Mouse (Mus musculus): ENCODE measurements around the gene Nphs1.
"Not testable (repeated sequence)": the region's sequence is repeated elsewhere in the genome, so short reads cannot be mapped to it uniquely, and the experiment has no call there.

The Nphs1 gene

DNA sequence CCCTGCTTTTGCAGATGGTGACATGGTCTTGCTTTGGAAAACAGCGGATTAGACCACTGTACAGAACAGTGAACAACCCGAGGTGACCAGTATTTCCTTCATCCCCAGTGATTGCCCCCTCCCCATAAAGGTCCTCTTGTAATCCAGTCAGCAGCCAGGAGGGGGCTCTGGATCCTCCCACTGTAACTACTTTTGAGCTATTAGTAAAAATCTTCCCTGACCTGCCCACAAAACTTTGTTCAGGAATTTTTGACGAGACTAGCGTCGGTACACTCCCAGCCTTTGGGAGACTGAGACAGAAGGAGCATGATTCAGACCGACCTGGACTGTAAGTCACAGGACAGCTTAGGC lies 32.8 kb downstream of the Nphs1 start:
- in situ Hi-C loops (cut with MboI, MseI): loop anchor here (5.0 kb wide), 1 partner anchor 126 kb away; no protein-coding TSS in a partner anchor

DNA sequence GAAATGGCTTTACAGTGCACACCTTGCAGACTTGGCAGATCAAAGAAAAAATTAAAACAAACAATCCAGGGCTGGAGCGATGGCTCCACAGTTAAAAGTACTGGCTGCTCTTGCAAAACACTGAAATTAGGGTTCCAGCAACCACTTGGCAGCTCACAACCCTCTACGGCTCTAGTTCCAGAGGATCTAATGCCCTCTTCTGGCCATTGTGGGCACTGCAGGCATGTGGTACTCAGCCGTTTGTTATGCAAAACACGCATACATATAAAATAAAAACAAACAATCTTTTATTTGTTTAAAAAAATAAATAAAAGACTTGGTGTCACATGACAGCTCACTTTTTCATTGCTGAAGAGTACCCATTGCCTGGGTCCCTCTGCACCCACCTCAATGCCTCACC lies 34.6 kb downstream of the Nphs1 start:
- in situ Hi-C loops (cut with MboI, MseI): loop anchor here (5.0 kb wide), 1 partner anchor 125 kb away; no protein-coding TSS in a partner anchor

- in situ Hi-C loops (cut with MboI, MseI): loop anchor here (5.0 kb wide), 1 partner anchor 124 kb away; no protein-coding TSS in a partner anchor
These were observed 35.4 kb downstream of the Nphs1 start, which contains the start of gene Prodh2 for GRCm38 (mm10) chr7:30493401-30493931. Prodh2 (plus strand) TSS chr7:30493622.

GRCm38 (mm10) chr7:30495506-30496042 lies 37.5 kb downstream of the Nphs1 start:
- in situ Hi-C loops (cut with MboI, MseI): not testable (repeated sequence)

DNA sequence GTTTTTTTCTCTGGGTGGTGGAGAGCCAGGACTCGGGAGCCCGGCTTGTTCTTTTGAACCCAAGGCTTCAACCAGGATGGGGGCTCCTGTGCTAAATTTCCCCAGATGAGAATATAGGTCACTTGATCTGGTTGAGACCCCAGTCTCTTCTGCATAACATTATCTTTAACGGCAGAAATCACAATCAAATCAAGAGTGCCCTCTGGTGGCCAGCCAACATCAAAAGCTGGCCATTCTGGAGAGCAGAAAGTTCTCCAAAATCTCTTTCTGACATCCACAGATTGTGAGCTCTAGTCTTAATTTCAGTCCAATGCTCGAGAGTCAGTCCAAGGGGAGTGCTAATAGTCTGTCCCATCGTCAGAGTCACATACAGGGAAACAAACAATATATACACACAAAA lies 43.0 kb downstream of the Nphs1 start:
- in situ Hi-C loops (cut with MboI, MseI): not testable (repeated sequence)

GRCm38 (mm10) chr7:30508061-30508460 lies 49.9 kb downstream of the Nphs1 start:
- in situ Hi-C loops (cut with MboI, MseI): no loop called here

- in situ Hi-C loops (cut with MboI, MseI): no loop called here
These were observed 57.1 kb downstream of the Nphs1 start for GRCm38 (mm10) chr7:30515003-30515760.

GRCm38 (mm10) chr7:30518325-30518724 lies 60.2 kb downstream of the Nphs1 start:
- in situ Hi-C loops (cut with MboI, MseI): no loop called here

DNA sequence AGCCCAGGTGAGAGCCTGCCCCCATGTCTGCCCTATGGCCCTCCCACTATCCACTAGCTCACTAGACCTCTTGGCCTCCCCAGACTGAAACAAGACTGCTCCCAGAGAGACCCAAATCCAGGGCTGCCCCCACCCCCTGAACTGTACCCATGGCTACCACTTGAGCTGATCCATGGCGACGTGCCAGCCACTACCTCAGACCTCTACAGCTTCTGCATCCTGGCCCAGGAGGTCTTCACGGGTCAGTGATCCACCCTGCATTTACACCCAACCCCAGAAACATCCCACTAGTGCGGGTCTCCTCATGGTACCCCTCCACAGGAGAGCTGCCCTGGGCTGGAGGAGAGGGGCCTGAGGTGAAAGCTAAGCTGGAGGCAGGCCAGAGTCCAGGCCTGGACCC lies 62.3 kb downstream of the Nphs1 start:
- in situ Hi-C loops (cut with MboI, MseI): no loop called here

- in situ Hi-C loops (cut with MboI, MseI): no loop called here
These were observed 62.7 kb downstream of the Nphs1 start for GRCm38 (mm10) chr7:30520856-30521255.

DNA sequence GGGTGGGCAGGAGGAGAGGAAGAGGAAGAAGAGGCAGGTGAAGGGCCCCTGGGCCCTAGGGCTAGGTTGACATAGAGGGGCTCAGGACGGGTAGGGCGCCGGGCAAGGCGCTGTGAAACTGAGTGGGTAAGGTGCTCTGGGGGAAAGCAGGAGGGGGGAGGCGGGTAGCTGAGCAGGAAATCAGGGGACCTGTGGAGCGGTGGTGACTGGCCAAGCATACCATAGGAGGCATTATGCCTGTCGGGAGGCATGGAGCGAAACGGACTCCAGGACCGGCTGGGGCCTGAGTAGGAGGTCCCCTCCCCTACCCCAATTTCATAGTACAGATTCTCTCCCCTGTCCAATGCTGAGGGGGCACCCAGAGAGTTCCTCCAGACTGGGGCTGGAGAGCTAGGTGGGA lies 64.8 kb downstream of the Nphs1 start:
- in situ Hi-C loops (cut with MboI, MseI): no loop called here

DNA sequence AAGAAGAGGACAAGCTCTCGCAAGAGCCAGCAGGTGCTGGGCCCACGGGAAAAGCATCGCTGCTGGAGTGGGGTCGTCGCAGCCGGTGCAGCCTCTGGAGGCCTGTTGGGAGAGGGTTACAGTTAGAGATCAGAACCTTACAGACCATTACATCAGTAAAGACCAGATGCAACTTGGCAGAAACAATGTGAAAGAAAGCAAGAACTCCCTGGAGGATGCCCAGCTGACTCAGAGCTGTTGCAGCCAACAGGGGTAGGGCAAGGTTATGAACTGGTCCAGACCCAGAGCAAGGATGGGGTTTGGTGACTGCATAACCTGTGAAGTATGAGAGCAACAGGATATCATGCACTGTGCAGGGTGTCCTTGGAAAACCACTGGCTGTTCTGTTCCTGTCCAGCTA lies 66.4 kb downstream of the Nphs1 start:
- in situ Hi-C loops (cut with MboI, MseI): no loop called here

DNA sequence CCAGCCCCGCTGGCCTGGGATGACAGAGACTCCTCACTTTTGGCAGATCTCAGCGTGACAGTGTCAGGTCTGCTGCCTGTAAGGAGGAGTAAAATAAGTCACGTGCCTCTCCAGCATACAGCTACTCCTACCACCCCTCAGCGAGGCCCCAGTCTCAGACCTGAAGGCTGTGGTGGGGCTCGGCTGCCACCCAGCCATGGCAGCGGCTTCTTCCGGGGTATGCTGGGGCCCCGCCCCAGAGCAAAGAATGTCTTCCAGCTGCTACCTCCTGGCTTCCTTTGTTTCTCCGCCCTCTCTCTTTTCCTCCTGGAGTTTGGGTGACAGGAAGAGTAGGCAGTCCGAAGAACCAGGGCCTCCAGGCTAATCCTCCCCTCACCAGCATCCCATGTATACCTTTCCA lies 67.8 kb downstream of the Nphs1 start:
- in situ Hi-C loops (cut with MboI, MseI): no loop called here

- in situ Hi-C loops (cut with MboI, MseI): no loop called here
These were observed 68.3 kb downstream of the Nphs1 start for GRCm38 (mm10) chr7:30526399-30526798.

DNA sequence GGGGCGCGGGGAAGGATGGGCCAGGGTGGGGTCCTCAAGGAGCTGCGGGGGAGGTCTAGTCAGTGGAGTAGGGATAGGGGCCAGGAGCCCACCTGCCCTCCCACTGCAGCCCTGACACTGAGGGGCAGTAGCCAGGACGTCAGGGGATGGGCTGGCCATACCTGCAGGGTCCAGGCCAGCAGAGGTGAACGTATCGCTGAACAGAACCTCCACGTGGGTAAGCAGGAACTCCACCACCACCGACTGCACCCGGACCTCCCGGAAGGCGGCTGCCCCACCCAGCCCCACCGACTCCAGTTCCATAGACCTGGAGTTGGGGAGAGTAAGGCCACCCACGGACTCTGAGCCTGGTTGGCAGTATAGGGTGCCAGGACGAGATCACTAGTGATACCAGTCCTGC lies 68.9 kb downstream of the Nphs1 start:
- in situ Hi-C loops (cut with MboI, MseI): no loop called here

DNA sequence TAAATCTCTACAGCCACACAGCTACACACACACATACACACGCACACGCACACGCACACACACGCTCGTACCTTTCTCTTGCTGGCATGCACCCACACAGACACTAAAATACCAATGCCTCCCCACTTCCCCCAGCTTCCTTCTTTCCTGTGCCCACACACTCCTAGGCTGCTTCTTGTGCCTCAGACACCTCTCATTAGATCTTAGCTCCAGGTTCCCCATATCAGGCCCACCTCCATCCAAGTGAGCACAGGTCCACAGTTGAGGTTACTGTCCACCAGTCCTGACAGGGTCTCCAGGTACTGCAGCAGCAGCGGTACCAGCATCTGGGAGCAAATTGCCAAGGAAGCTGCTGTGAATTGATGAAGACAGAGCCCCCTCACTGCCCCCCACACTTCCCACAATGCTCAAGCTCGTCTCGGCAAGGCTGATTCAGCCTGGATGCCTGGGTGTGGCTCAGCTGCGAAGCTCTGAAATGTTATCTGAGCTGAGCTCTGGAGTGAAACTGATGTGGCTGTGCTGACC lies 73.2 kb downstream of the Nphs1 start:
- in situ Hi-C loops (cut with MboI, MseI): no loop called here

DNA sequence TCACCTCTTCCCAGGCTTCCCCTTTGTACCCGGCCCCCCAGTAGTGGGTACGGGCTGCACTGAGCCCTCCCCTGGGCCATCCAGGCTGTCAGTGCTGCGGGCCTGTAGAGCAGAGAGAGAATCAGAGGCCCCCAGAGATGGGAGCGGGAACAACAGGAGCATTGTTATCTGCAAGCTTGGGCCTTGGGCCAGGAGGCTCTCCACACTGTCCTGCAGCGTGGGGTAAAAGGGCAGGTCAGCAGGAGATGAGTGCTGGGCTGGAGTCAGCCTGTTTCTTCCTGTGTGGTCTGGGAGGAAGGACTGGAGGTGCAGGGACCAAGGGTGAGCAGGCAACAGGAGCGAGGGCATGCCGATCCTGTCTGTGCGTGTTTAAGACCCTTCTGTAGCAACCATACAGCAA lies 74.8 kb downstream of the Nphs1 start:
- in situ Hi-C loops (cut with MboI, MseI): no loop called here

DNA sequence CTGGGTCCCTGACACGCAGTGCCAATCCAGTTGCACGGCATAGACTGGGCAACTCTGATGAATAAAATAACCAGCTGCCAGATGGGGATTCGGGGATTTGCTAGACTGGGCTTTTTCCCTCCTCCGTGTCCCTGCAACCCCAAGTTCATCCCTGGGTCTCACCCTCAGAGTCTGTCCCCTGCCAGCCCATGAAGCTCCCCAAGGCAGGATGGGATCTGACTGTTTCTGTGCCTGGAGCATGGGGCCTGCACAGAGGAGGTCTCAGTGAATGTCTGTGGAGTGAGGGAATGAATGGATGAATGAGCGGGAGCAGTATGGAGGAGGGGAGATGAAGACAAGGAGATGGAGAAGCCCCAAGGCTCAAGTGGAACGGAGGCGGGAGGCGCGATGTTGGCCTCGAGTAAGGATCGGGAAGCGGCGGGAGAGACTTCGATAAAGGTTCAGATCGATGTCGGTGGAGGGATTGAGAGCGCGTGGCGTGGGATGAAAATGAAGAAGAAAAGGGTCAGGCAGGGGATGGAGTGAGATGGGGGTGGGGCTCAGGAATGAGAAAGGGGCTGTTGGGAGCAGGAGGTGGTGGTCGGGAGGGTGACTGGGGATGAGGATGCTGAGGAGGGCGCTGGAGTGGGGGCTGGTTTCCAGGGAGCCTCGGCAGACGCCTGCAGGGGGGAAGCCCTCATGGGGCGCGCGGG lies 76.0 kb downstream of the Nphs1 start:
- in situ Hi-C loops (cut with MboI, MseI): no loop called here

GRCm38 (mm10) chr7:30534633-30535577 lies 76.8 kb downstream of the Nphs1 start, which contains the start of gene Arhgap33:
Arhgap33 (minus strand) TSS chr7:30535060.
- in situ Hi-C loops (cut with MboI, MseI): no loop called here

Data from regulatory T cell (primary cell).